Mouse (Mus musculus) brain, embryonic 14.5 days (tissue): ENCODE data around the gene Hgd. TPM values are rescaled to one million over a fixed set of nuclear protein-coding genes. Genes with fewer than 3 reads are reported as not detected.

Source experiments
- DNase-seq: peaks from one replicate; pipeline ENCODE4 v3.0.0-alpha.2; 2011; ENCODE audit warnings: low read depth
- CTCF ChIP-seq: fragments of 200-500 bp; IDR thresholded peaks from 2 replicates; pipeline ENCODE4 v1.5.1; 2012; ENCODE audit warnings: inconsistent platforms, mild to moderate bottlenecking, moderate library complexity, borderline replicate concordance; ENCODE audit not compliant: insufficient read depth, insufficient read length; ENCODE audit errors: extremely low read depth
- POLR2A ChIP-seq: fragments of 200-500 bp; IDR thresholded peaks from 2 replicates; pipeline ENCODE4 v1.6.1; 2012; ENCODE audit warnings: mild to moderate bottlenecking, inconsistent platforms, borderline replicate concordance; ENCODE audit not compliant: poor library complexity, insufficient read depth, insufficient read length, severe bottlenecking; ENCODE audit errors: extremely low read depth
- polyA plus RNA-seq: library from polyadenylated mRNA; depleted of rRNA; stranded (reverse); fragments of >200 nt; gene quantifications from 2 replicates; pipeline ENCODE4 v1.2.3, GENCODE M21; 2012; rRNA removed

Gene Hgd
- polyA plus RNA-seq = 0.07 and 0.18 TPM in 2 replicates

DNA sequence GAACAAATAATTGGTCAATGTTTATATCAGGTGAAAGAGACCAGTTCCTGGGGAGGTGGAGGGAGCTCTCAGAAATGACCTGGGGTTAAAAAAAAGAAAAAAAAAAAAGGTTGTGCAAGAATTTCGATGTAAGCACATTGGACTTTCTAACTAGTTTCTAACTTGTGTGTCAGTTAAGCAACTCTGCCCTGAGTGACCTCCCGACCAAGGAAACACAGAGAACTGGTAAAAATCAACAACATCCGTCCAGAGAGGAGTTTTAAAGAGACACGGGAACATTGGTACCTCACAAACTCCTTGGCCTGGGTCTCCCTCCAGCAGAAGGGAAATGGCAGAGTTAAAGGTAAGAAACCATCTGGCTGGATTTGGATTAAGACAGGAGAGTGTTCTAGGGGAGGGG lies at the start of gene Hgd:
Gene Hgd, plus strand, starts transcription at position 160 of the 400 bp plus-strand sequence.
- no peak for DNase-seq
- TF ChIP-seq CTCF = no peak
- TF ChIP-seq POLR2A = no peak

GRCm38 (mm10) chr16:37530170-37530569 lies 49.8 kb upstream of the Hgd start:
- no peak for TF ChIP-seq POLR2A
- TF ChIP-seq CTCF = no peak
- no peak for DNase-seq

DNA sequence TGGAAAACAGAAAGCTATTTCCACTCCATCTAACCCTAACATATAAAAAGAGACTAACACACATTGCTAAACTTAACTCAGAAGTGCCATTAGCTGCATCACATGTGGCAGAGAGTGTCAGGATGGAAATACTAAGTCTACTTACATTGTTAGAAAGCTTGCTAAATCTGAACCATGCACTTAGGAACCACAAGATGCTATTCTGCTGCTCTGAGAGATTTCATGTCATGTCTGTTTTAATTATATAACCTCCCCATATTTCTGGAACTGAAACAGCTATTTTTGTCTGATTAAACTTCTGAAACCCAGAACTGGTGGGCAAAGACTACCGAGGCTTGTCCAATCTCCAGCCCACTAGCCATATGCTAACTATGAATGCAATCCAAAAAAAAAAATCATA lies 47.9 kb upstream of the Hgd start:
- no peak for DNase-seq
- no peak for TF ChIP-seq POLR2A
- no peak for TF ChIP-seq CTCF

GRCm38 (mm10) chr16:37533369-37534068 lies 46.4 kb upstream of the Hgd start:
- no peak for DNase-seq
- no peak for TF ChIP-seq CTCF
- no peak for TF ChIP-seq POLR2A

DNA sequence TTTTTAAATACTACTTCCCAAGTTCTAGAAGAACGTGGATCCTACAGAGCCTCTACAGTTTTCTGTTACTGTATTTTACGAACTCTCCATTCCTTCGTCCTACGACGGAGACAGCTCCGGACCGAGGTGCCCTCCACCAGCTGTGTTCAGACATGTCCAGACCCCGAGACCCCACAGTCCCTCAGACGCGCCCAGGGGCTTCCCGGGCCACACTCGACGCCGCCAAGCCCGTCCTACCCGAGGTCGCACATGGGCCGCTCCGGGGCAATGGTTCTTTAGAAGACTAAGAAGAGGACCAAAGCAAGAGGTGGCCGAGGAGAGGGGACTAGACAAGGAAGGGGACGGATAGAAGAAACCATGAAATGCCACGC lies 40.7 kb upstream of the Hgd start:
- DNase-seq = no peak
- TF ChIP-seq CTCF (no peak), POLR2A (no peak)

- peak; percentile 100 for DNase-seq
- TF ChIP-seq POLR2A (peak; percentile 71; the same call in 1 of the 2 replicates), CTCF (no peak)
Measured at GRCm38 (mm10) chr16:37539611-37540580, 40.1 kb upstream of the Hgd start, which contains the start of the genes Gtf2e1 and Rabl3. Gtf2e1 (minus strand) TSS chr16:37539789. Rabl3 (plus strand) TSS chr16:37539885.

DNA sequence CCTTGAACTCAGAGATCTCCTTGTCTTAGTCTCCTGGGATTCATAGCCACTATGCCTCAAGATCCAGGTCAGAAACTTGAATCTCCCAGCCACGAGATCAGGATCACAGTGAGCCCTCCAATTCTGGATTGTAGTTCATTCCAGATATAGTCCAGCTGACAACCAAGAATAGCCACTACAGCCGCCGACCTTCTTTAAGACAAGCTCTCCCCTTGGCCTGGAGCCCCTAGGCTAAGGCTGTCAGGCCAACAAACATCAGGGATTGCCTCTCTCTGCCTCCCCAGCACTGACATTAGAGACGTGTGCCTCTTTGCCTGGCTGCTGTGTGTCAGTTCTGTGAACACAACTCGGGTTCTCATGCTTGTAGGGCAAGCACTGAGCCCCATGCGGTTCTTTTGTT lies 39.2 kb upstream of the Hgd start:
- TF ChIP-seq CTCF = no peak
- no peak for TF ChIP-seq POLR2A
- no peak for DNase-seq

- DNase-seq = peak; percentile 28
- TF ChIP-seq POLR2A (no peak), CTCF (no peak)
Measured at GRCm38 (mm10) chr16:37546312-37546711, 33.6 kb upstream of the Hgd start.

DNA sequence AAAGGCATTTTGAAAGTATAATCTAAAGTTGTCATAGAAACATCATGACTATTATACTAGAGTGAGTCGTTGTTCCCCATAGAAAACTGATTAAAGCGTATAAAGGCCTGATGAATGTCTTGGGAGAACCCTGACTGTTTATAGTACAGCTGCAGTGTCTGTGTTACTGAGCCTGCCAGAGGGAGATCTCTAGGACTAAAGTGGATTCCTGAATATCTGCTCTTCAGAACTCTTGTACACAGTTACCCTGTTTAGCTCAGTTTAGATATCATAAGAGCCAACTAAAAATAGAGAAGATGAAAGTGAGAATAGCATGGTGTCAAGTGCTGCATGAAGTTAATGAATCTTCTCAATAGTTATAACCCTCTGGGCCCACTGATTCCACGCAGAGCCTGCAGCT lies 29.7 kb upstream of the Hgd start:
- DNase-seq = no peak
- TF ChIP-seq CTCF (no peak), POLR2A (no peak)

- TF ChIP-seq CTCF = no peak
- no peak for TF ChIP-seq POLR2A
- no peak for DNase-seq
Measured at GRCm38 (mm10) chr16:37550981-37551380, 29.0 kb upstream of the Hgd start.

DNA sequence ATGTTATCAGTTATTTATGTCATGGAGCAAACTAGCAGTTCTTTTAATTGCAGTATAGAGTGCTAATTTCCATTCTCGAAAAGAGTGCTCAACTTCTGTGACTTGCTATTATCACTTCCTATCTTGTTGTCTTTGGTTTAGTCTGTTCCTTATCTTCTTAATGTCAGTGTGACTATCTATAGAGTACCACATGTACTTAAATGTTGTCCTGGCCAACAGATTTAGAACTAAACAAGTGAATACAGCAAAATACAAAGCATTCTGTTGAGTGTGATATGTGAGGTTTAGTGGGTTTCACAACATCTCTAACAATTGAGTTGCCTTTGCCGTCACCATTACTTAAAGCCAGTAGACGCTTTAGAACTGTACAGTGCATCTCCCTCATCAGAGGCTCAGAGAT lies 27.1 kb upstream of the Hgd start:
- TF ChIP-seq POLR2A = no peak
- TF ChIP-seq CTCF = no peak
- DNase-seq = no peak

DNA sequence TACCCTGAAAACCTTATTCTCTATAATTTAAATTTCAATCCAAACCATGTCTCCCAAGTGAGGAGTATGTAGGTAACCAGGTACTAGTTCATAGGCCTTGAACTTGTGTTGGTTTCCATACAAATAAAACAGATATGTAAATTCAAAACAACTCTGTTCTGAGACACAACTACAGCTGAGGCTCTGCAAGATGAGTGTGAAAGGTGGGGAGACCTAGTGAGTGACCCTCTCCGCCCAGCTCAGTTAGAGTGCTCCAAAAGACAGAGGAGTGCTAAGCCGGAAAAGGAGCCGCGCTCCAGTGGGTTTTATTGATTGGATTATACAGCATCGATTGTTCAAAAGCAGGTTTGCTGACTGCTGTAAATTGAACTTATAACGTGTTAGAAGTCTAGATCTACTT lies 17.5 kb upstream of the Hgd start:
- TF ChIP-seq POLR2A (no peak), CTCF (no peak)
- DNase-seq = no peak

- no peak for DNase-seq
- no peak for TF ChIP-seq CTCF
- TF ChIP-seq POLR2A = no peak
Measured at GRCm38 (mm10) chr16:37562961-37563360, 17.0 kb upstream of the Hgd start.

- no peak for TF ChIP-seq POLR2A
- no peak for DNase-seq
Measured at GRCm38 (mm10) chr16:37565117-37565516, 14.8 kb upstream of the Hgd start.

DNA sequence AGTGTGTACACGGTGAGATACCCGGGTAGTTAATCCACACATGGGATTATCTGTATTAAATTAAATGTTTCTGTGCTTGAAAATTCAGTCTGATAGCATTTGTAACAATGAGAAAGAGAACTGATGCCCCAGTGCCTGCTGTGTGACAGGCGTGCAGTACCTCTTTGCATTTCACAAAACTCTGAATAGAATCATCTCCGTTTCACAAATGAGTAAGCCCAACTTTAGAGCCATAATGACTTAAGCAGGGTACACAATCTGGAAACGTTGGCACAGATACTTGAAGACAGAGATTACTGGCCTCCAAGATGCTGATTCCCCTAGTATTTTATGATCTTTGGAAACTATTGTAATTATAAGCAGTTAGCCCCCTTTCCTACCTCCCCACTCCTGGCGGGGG lies 13.8 kb upstream of the Hgd start:
- TF ChIP-seq POLR2A = no peak
- no peak for TF ChIP-seq CTCF
- no peak for DNase-seq
